Mouse (Mus musculus) layer of hippocampus, adult 11-12 months (tissue): ENCODE results near the gene Ppm1m.

ENCODE experiments used
- DNase-seq: peaks from one replicate; pipeline ENCODE4 v3.0.0; 2022; ENCODE audit warnings: low spot score

Gene Ppm1m

GRCm38 (mm10) chr9:106199535-106200272, at the start of gene Ppm1m:
TSS of gene Ppm1m (minus strand) at chr9:106199746.
- DNase-seq: no peak

GRCm38 (mm10) chr9:106242813-106243488, 43.4 kb upstream of the Ppm1m start:
- DNase-seq: no peak

- no peak for DNase-seq
These were observed 42.1 kb upstream of the Ppm1m start for GRCm38 (mm10) chr9:106241541-106242164.

- DNase-seq: no peak
These were observed 38.3 kb upstream of the Ppm1m start for GRCm38 (mm10) chr9:106237878-106238277.

GRCm38 (mm10) chr9:106237401-106237800, 37.9 kb upstream of the Ppm1m start:
- no peak for DNase-seq

- DNase-seq: no peak
These were observed 37.3 kb upstream of the Ppm1m start for GRCm38 (mm10) chr9:106236818-106237211.

- no peak for DNase-seq
These were observed 36.7 kb upstream of the Ppm1m start for GRCm38 (mm10) chr9:106236156-106236817.

- DNase-seq: no peak
These were observed 35.8 kb upstream of the Ppm1m start for GRCm38 (mm10) chr9:106235194-106235830.

- no peak for DNase-seq
These were observed 34.4 kb upstream of the Ppm1m start for GRCm38 (mm10) chr9:106233953-106234352.

- no peak for DNase-seq
These were observed 33.4 kb upstream of the Ppm1m start for GRCm38 (mm10) chr9:106232956-106233355.

- no peak for DNase-seq
These were observed 32.3 kb upstream of the Ppm1m start for GRCm38 (mm10) chr9:106231816-106232215.

GRCm38 (mm10) chr9:106231220-106231619, 31.7 kb upstream of the Ppm1m start:
- DNase-seq: no peak

GRCm38 (mm10) chr9:106230734-106231106, 31.2 kb upstream of the Ppm1m start:
- no peak for DNase-seq

GRCm38 (mm10) chr9:106230051-106230733, 30.6 kb upstream of the Ppm1m start:
- no peak for DNase-seq

- DNase-seq: no peak
These were observed 28.4 kb upstream of the Ppm1m start for GRCm38 (mm10) chr9:106227790-106228429.

GRCm38 (mm10) chr9:106226151-106226682, 26.7 kb upstream of the Ppm1m start:
- DNase-seq: no peak

- DNase-seq: no peak
These were observed 26.1 kb upstream of the Ppm1m start for GRCm38 (mm10) chr9:106225469-106226150.

GRCm38 (mm10) chr9:106222994-106223393, 23.4 kb upstream of the Ppm1m start:
- no peak for DNase-seq

- DNase-seq: no peak
These were observed 22.8 kb upstream of the Ppm1m start, which contains the start of gene Tlr9 for GRCm38 (mm10) chr9:106222261-106222851. TSS of gene Tlr9 (plus strand) at chr9:106222598.
